Mouse (Mus musculus) testis, postnatal 10 days (tissue): ENCODE data around the gene Cnn1.

Experiments
- DNase-seq: peaks from one replicate; pipeline ENCODE4 v3.0.0; 2021; ENCODE audit warnings: low spot score

Cnn1 gene

GRCm38 (mm10) chr9:22098993-22099696 lies at the start of gene Cnn1:
Gene Cnn1, plus strand, starts transcription at chr9:22099216.
- DNase-seq: peak; percentile 57

- DNase-seq: no peak
These were observed 49.7 kb upstream of the Cnn1 start for GRCm38 (mm10) chr9:22049315-22049714.

- no peak for DNase-seq
These were observed 49.2 kb upstream of the Cnn1 start for GRCm38 (mm10) chr9:22049721-22050270.

- DNase-seq: peak; percentile 88
These were observed 48.6 kb upstream of the Cnn1 start for GRCm38 (mm10) chr9:22050351-22050889.

GRCm38 (mm10) chr9:22051161-22051957 lies 47.7 kb upstream of the Cnn1 start:
- DNase-seq: peak; percentile 59

- DNase-seq: no peak
These were observed 47.1 kb upstream of the Cnn1 start, which contains the start of gene Elavl3 for GRCm38 (mm10) chr9:22051958-22052254. Gene Elavl3, minus strand, starts transcription at chr9:22052023.

- DNase-seq: no peak
These were observed 45.4 kb upstream of the Cnn1 start for GRCm38 (mm10) chr9:22053657-22054056.

- peak; percentile 81 for DNase-seq
These were observed 44.5 kb upstream of the Cnn1 start for GRCm38 (mm10) chr9:22054411-22055076.

- no peak for DNase-seq
These were observed 43.3 kb upstream of the Cnn1 start for GRCm38 (mm10) chr9:22055713-22056112.

GRCm38 (mm10) chr9:22056303-22056910 lies 42.6 kb upstream of the Cnn1 start:
- no peak for DNase-seq

GRCm38 (mm10) chr9:22057031-22057517 lies 41.9 kb upstream of the Cnn1 start:
- DNase-seq: no peak

GRCm38 (mm10) chr9:22058011-22058424 lies 41.0 kb upstream of the Cnn1 start:
- no peak for DNase-seq

- DNase-seq: no peak
These were observed 37.7 kb upstream of the Cnn1 start for GRCm38 (mm10) chr9:22061339-22061738.

GRCm38 (mm10) chr9:22064341-22064740 lies 34.7 kb upstream of the Cnn1 start:
- DNase-seq: no peak

- no peak for DNase-seq
These were observed 33.4 kb upstream of the Cnn1 start for GRCm38 (mm10) chr9:22065642-22066041.

GRCm38 (mm10) chr9:22066433-22066832 lies 32.6 kb upstream of the Cnn1 start:
- peak; percentile 81 for DNase-seq

GRCm38 (mm10) chr9:22067195-22067594 lies 31.8 kb upstream of the Cnn1 start:
- no peak for DNase-seq

- no peak for DNase-seq
These were observed 29.0 kb upstream of the Cnn1 start for GRCm38 (mm10) chr9:22069881-22070553.

- DNase-seq: peak; percentile 98
These were observed 28.0 kb upstream of the Cnn1 start, which contains the start of the genes Gm49318 and Zfp653 for GRCm38 (mm10) chr9:22070791-22071573. Gene Gm49318, minus strand, starts transcription at chr9:22071259. Gene Zfp653, minus strand, starts transcription at chr9:22071376.

- peak; percentile 57 for DNase-seq
These were observed 26.7 kb upstream of the Cnn1 start for GRCm38 (mm10) chr9:22072276-22072675.
